Mouse (Mus musculus) myocyte (in vitro differentiated cells): ENCODE results near the gene Rpa1. TPM values are rescaled to one million over a fixed set of nuclear protein-coding genes. Genes with fewer than 3 reads are reported as not detected.

Experiments
- H3K27me3 ChIP-seq: one replicate; pipeline ENCODE4 v1.6.1; 2011; ENCODE audit not compliant: control insufficient read depth, insufficient read depth, insufficient read length
- H3K36me3 ChIP-seq: one replicate; pipeline ENCODE4 v1.6.1; 2011; ENCODE audit not compliant: control insufficient read depth, insufficient read depth
- H3K4me2 ChIP-seq: one replicate; pipeline ENCODE4 v1.6.1; 2011; ENCODE audit warnings: low read depth, control low read depth
- H3K4me3 ChIP-seq: one replicate; pipeline ENCODE4 v1.5.1; 2011; ENCODE audit warnings: mild to moderate bottlenecking, control low read depth, moderate library complexity
- H3K79me2 ChIP-seq: one replicate; pipeline ENCODE4 v1.6.1; 2011; ENCODE audit not compliant: control insufficient read depth, insufficient read depth
- H3ac ChIP-seq: one replicate; pipeline ENCODE4 v1.6.1; 2011; ENCODE audit not compliant: control insufficient read depth, insufficient read length
- CEBPB ChIP-seq: IDR thresholded peaks from 2 replicates; pipeline ENCODE4 v1.6.1; 2011; ENCODE audit warnings: mild to moderate bottlenecking, moderate library complexity; ENCODE audit not compliant: poor library complexity, insufficient read depth, severe bottlenecking
- E2F4 ChIP-seq: IDR thresholded peaks from one replicate; pipeline ENCODE4 v1.6.1; 2011; ENCODE audit warnings: mild to moderate bottlenecking, control low read depth, moderate library complexity; ENCODE audit not compliant: insufficient read depth
- MAX ChIP-seq: IDR thresholded peaks from one replicate; pipeline ENCODE4 v1.6.1; 2011; ENCODE audit warnings: low read depth, mild to moderate bottlenecking, control low read depth
- MYOD1 ChIP-seq, 3 experiments: IDR thresholded peaks; one replicate each; pipeline ENCODE4 v1.6.1; 2011; ENCODE audit warnings: control low read depth in 2 of 3, low read depth in 2 of 3, mild to moderate bottlenecking in 2 of 3, moderate library complexity in 1 of 3; ENCODE audit not compliant: insufficient read length in 2 of 3, control insufficient read depth in 1 of 3
- MYOG ChIP-seq, 3 experiments: IDR thresholded peaks; one replicate each; pipeline ENCODE4 v1.6.1; 2011; ENCODE audit warnings: control low read depth in 2 of 3, low read depth in 2 of 3, mild to moderate bottlenecking in 2 of 3; ENCODE audit not compliant: insufficient read length in 2 of 3, control insufficient read depth in 1 of 3, insufficient read depth in 1 of 3
- POLR2A ChIP-seq: IDR thresholded peaks from one replicate; pipeline ENCODE4 v1.6.1; 2011; ENCODE audit warnings: low read depth, mild to moderate bottlenecking, control low read depth, moderate library complexity; ENCODE audit not compliant: insufficient read length
- POLR2AphosphoS2 ChIP-seq: IDR thresholded peaks from one replicate; pipeline ENCODE4 v1.6.1; 2011; ENCODE audit warnings: low read depth, control low read depth; ENCODE audit not compliant: insufficient read length
- REST ChIP-seq: IDR thresholded peaks from one replicate; pipeline ENCODE4 v1.6.1; 2011; ENCODE audit warnings: mild to moderate bottlenecking, control low read depth, moderate library complexity; ENCODE audit not compliant: insufficient read depth, insufficient read length
- SRF ChIP-seq: IDR thresholded peaks from one replicate; pipeline ENCODE4 v1.6.1; 2011; ENCODE audit warnings: low read depth; ENCODE audit not compliant: control insufficient read depth, insufficient read length
- TCF12 ChIP-seq: IDR thresholded peaks from one replicate; pipeline ENCODE4 v1.6.1; 2011; ENCODE audit warnings: mild to moderate bottlenecking, control low read depth; ENCODE audit not compliant: poor library complexity, insufficient read depth, severe bottlenecking
- TCF3 ChIP-seq: IDR thresholded peaks from one replicate; pipeline ENCODE4 v1.6.1; 2011; ENCODE audit warnings: low read depth, control low read depth; ENCODE audit not compliant: insufficient read length
- USF1 ChIP-seq: IDR thresholded peaks from one replicate; pipeline ENCODE4 v1.6.1; 2011; ENCODE audit warnings: low read depth, mild to moderate bottlenecking, control low read depth, moderate library complexity
- polyA plus RNA-seq: library from polyadenylated mRNA; unstranded; fragments of >200 nt; fragmentation: generic; extraction: Trizol; gene quantifications from one replicate; pipeline ENCODE4 v1.2.1, GENCODE M21; 2012; ENCODE audit warnings: missing spikeins

Rpa1 gene
- polyA plus RNA-seq, 1 experiment: 63.4 TPM

DNA sequence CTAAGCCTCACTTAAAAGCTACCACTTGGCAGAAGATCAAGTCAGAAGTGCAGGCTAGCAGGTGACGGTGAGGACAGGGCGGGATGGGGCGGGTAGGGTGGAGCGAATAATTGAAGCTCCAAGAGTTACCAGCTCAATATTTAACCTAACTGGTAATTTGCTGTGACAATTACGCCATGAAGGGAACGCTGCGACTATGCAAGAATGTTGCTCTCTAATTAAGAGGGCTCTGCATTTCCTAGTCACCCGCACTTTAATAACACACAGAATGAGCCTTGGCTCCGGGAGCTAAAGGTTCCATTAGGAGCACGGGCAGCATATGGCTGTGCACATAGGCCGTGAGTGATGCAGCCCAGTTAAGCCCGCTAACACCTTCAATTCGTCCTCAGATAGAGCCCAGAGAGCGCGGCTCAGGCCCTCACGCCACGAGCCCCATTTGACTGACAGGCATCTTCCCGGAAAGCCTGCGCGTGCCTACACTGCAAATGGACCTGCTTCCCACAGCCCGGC, 54.2 kb downstream of the Rpa1 start:
- no peak overlapping the region for H3ac ChIP-seq
- no peaks in the 10 kb centered on the region for H3K27me3 ChIP-seq
- H3K36me3 ChIP-seq: no peaks in the 10 kb centered on the region
- no peak overlapping the region for H3K4me2 ChIP-seq
- no peaks in the 10 kb centered on the region for H3K79me2 ChIP-seq
- no peak overlapping the region for H3K4me3 ChIP-seq
- TF ChIP-seq E2F4: no peak
- no peak for TF ChIP-seq SRF
- TF ChIP-seq REST: no peak
- TF ChIP-seq MYOD1 (IDR thresholded peaks at IDR 0.05; ENCODE audit: control insufficient read depth in 1 of 3, insufficient read length in 2 of 3, low read depth in 2 of 3): no peak
- no peak for TF ChIP-seq POLR2AphosphoS2
- TF ChIP-seq TCF12: no peak
- TF ChIP-seq TCF3: no peak
- no peak for TF ChIP-seq MYOG (IDR thresholded peaks at IDR 0.05; ENCODE audit: control insufficient read depth in 1 of 3, insufficient read depth in 1 of 3, insufficient read length in 2 of 3, low read depth in 2 of 3)
- TF ChIP-seq CEBPB: no peak
- TF ChIP-seq MAX: no peak
- TF ChIP-seq USF1: no peak
- TF ChIP-seq POLR2A: no peak

DNA sequence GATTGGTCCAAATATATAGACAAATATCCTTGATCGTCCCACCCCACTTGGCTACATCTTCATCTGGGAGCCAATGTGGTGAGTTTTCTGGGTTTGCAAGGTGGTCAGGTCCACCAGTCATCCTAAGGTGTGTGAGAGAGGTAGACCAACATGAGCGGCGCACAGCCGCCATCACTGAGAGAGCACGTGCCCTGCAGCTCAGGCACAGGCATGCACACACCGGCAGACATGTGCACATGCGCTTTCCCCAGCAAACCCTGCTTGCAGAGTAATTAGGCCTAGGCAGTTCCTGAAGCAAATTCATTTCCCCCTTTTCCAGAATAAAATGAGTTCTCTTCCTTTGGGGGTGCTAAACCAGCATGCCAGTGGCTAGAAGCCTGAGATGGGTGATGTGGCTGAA, 55.8 kb downstream of the Rpa1 start:
- Histone ChIP-seq H3K27me3 (no peaks in the 10 kb centered on the region), H3K4me3 (no peak overlapping the region), H3ac (no peak overlapping the region), H3K36me3 (no peaks in the 10 kb centered on the region), H3K79me2 (no peaks in the 10 kb centered on the region), H3K4me2 (no peak overlapping the region)
- TF ChIP-seq MAX: no peak

DNA sequence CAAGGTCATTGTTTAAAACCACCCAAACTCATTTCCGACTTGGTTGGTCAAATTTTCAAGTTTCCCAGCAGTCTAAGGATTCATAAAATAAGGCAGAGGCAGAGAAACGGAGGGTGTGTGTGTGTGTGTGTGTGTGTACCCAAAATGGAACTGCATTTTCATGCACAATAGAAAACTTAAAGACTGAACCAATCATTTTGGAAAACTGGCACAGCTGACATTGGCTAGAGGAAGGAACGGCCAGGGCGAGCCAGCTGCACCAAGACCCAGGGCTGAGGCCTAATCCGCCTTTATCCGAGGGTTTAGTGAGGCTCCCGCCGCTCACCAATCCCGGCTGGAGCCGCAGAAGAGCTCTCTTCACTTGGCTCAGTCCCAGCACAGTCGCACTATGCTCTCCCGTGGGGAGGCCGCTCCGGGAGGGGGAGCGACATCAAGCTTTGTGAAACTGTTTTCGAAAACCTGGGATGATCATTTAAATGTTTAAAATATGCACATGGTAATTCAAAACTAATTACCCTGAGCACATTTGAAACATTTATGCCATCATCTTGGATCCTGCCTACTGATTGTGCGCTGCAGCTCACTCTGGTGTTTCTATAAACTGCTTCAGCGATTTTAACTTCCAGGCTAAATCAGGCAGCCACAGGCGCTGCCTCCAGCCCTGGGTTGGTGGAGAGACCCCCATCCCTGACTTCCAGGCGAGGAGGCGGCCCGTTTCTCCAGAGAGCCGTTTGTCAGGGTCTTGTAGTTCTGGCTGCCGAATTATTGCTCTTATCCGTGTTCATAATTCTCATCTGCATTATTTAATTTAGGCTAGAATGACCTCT, 56.5 kb downstream of the Rpa1 start:
- H3K27me3 ChIP-seq: no peaks in the 10 kb centered on the region
- no peak overlapping the region for H3K4me3 ChIP-seq
- peak overlapping the region; percentile 79 for H3K4me2 ChIP-seq
- H3ac ChIP-seq: no peak overlapping the region
- H3K79me2 ChIP-seq: no peaks in the 10 kb centered on the region
- H3K36me3 ChIP-seq: no peaks in the 10 kb centered on the region
- TF ChIP-seq MAX (no peak), REST (no peak), TCF12 (no peak), E2F4 (no peak), CEBPB (no peak), POLR2AphosphoS2 (no peak)

DNA sequence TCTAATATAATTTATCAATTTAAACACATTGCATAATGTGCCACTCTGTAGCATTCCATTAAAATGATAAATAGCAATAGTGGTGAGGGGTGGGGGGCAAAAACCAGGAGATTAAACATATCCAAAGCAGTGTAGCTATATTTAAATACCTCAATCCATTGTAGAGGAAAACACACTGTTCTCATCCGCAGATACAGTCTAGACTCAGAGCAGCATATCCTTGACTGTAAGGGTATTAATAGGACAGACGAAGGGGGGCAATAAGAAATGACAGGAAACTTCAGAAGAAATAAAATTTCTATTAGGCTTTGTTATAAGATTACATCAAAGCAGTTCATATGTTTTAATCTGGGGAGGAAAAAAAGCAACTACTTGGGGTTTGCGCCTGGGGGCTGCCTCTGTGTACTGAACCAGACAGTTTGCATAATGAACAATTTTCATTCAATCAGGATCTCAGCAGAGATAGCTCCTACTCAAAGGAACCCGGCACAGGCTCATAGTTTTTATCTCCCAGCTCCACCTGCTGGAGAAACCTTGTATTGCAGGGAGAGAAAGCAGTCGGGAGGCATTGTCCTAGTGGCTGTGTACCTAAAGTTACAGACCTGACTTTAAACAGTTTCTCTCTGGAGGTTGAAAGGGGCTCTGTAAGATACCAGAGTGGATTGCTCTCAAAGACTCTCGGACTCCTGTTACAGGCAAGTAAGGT, 57.4 kb downstream of the Rpa1 start:
- no peak overlapping the region for H3ac ChIP-seq
- no peak for TF ChIP-seq MYOD1 (IDR thresholded peaks at IDR 0.05; ENCODE audit: control insufficient read depth in 1 of 3, insufficient read length in 2 of 3, low read depth in 2 of 3)
- no peak for TF ChIP-seq MAX
- TF ChIP-seq REST: no peak
- no peak for TF ChIP-seq E2F4
- no peak for TF ChIP-seq TCF3
- TF ChIP-seq POLR2A: no peak
- TF ChIP-seq MYOG (IDR thresholded peaks at IDR 0.05; ENCODE audit: control insufficient read depth in 1 of 3, insufficient read depth in 1 of 3, insufficient read length in 2 of 3, low read depth in 2 of 3): no peak
- no peak for TF ChIP-seq USF1
- TF ChIP-seq SRF: no peak
- TF ChIP-seq POLR2AphosphoS2: no peak
- no peak for TF ChIP-seq CEBPB
- TF ChIP-seq TCF12: no peak
- peak overlapping the region; percentile 79 for H3K4me2 ChIP-seq
- H3K79me2 ChIP-seq: no peaks in the 10 kb centered on the region
- H3K36me3 ChIP-seq: no peaks in the 10 kb centered on the region
- no peaks in the 10 kb centered on the region for H3K27me3 ChIP-seq
- no peak overlapping the region for H3K4me3 ChIP-seq

DNA sequence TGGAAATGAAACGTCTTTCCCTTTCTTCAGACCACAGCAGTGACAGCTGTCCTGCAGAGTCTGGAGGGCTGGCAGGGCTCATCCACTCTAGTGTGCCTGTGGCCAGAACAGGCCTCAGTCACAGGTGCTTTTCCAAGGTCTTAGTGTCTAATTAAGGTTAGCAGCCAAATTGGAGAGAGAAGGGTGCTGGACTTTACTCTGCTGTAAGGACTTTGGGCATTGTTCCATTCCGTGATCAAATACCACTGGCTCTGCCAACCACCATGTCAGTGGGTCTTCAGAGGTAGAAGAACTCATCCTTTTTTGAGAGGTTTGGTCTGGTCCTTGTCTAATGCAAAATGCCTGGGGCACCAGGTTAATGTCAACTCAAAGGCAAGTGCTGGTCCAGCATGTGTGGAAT, 59.0 kb downstream of the Rpa1 start:
- no peaks in the 10 kb centered on the region for H3K27me3 ChIP-seq
- H3K79me2 ChIP-seq: no peaks in the 10 kb centered on the region
- H3K4me3 ChIP-seq: no peak overlapping the region
- H3ac ChIP-seq: no peak overlapping the region
- TF ChIP-seq TCF12 (no peak), POLR2AphosphoS2 (no peak), USF1 (no peak), CEBPB (no peak), REST (no peak), POLR2A (no peak), MYOD1 (IDR thresholded peaks at IDR 0.05; ENCODE audit: control insufficient read depth in 1 of 3, insufficient read length in 2 of 3, low read depth in 2 of 3) (peak in 1 of 3 experiments; percentile 32)
- no peaks in the 10 kb centered on the region for H3K36me3 ChIP-seq
- no peak overlapping the region for H3K4me2 ChIP-seq
